Mouse (Mus musculus) kidney, adult 9 months (tissue): ENCODE measurements around the gene Synpo2l.
"Not testable (repeated sequence)": the region's sequence is repeated elsewhere in the genome, so short reads cannot be mapped to it uniquely, and the experiment has no call there.

Experiments
- DNase-seq: peaks from one replicate; pipeline ENCODE4 v3.0.0; 2022

Gene Synpo2l

GRCm38 (mm10) chr14:20640644-20641437 lies 27.3 kb downstream of the Synpo2l start, which contains the start of gene Usp54:
Gene Usp54, minus strand, starts transcription at chr14:20641063.
- DNase-seq: peak; percentile 98

GRCm38 (mm10) chr14:20639918-20640619 lies 28.1 kb downstream of the Synpo2l start:
- DNase-seq: no peak

- DNase-seq: no peak
Measured at GRCm38 (mm10) chr14:20638702-20639101, 29.5 kb downstream of the Synpo2l start.

GRCm38 (mm10) chr14:20637818-20638574 lies 30.2 kb downstream of the Synpo2l start:
- no peak for DNase-seq

GRCm38 (mm10) chr14:20636968-20637367 lies 31.2 kb downstream of the Synpo2l start:
- DNase-seq: not testable (repeated sequence)

GRCm38 (mm10) chr14:20635546-20635945 lies 32.6 kb downstream of the Synpo2l start:
- DNase-seq: no peak

- no peak for DNase-seq
Measured at GRCm38 (mm10) chr14:20631253-20631652, 36.9 kb downstream of the Synpo2l start.

GRCm38 (mm10) chr14:20626971-20627370 lies 41.2 kb downstream of the Synpo2l start:
- no peak for DNase-seq

GRCm38 (mm10) chr14:20626447-20626846 lies 41.7 kb downstream of the Synpo2l start:
- DNase-seq: no peak

GRCm38 (mm10) chr14:20622907-20623306 lies 45.2 kb downstream of the Synpo2l start:
- DNase-seq: no peak

- DNase-seq: no peak
Measured at GRCm38 (mm10) chr14:20622412-20622811, 45.7 kb downstream of the Synpo2l start.

- DNase-seq: no peak
Measured at GRCm38 (mm10) chr14:20621903-20622302, 46.3 kb downstream of the Synpo2l start.

GRCm38 (mm10) chr14:20619131-20619530 lies 49.0 kb downstream of the Synpo2l start:
- no peak for DNase-seq

GRCm38 (mm10) chr14:20618211-20618610 lies 49.9 kb downstream of the Synpo2l start:
- peak; percentile 60 for DNase-seq

- DNase-seq: no peak
Measured at GRCm38 (mm10) chr14:20616421-20616820, 51.7 kb downstream of the Synpo2l start.

- DNase-seq: no peak
Measured at GRCm38 (mm10) chr14:20615075-20615474, 53.1 kb downstream of the Synpo2l start.

GRCm38 (mm10) chr14:20612820-20613219 lies 55.3 kb downstream of the Synpo2l start:
- no peak for DNase-seq

GRCm38 (mm10) chr14:20610146-20610545 lies 58.0 kb downstream of the Synpo2l start:
- DNase-seq: peak; percentile 69

GRCm38 (mm10) chr14:20609519-20609918 lies 58.6 kb downstream of the Synpo2l start:
- no peak for DNase-seq
